Mouse (Mus musculus): ENCODE results near the gene Spag6. TPM values are rescaled to one million over a fixed set of nuclear protein-coding genes. Genes with fewer than 3 reads are reported as not detected.

Spag6 gene
- total and polyA plus RNA-seq, 3 experiments: 0.10 TPM; not detected in 2

- Histone ChIP-seq H3K9ac (ENCODE audit: control insufficient read depth, low read depth, low read length, poor library complexity, severe bottlenecking) (peak overlapping the region; percentile 70), H3K9me3 (replicated peaks; ENCODE audit: insufficient read depth, low read length) (no peaks in the 10 kb centered on the region), H3K4me3 (ENCODE audit: control insufficient read depth in 1 of 2, insufficient read depth in 1 of 2, low read depth in 2 of 2, low read length in 2 of 2) (peak overlapping the region; percentile 58 to 76), H3K27ac (ENCODE audit: control insufficient read depth, low read depth, low read length) (no peak overlapping the region), H3K27me3 (ENCODE audit: control insufficient read depth in 1 of 2, insufficient read depth in 2 of 2, low read length in 2 of 2) (peaks cover 8% of the 10 kb centered on the region in 2 experiments), H3K4me1 (ENCODE audit: control insufficient read depth in 1 of 2, insufficient read depth in 2 of 2, low read length in 2 of 2) (peaks cover 17 to 19% of the 10 kb centered on the region in 2 experiments), H3K36me3 (ENCODE audit: control insufficient read depth in 1 of 2, insufficient read depth in 2 of 2, low read length in 2 of 2) (peaks cover 0 to 31% of the 10 kb centered on the region in 2 experiments; a peak in 2 of 4 replicates), H3K79me2 (ENCODE audit: control insufficient read depth, insufficient read depth, low read length, poor library complexity) (peaks cover 35% of the 10 kb centered on the region)
- DNase-seq (ENCODE audit: low read depth, low spot score): peak; percentile 46
- TF ChIP-seq USF1 (IDR thresholded peaks at IDR 0.05; ENCODE audit: low read depth, low read length) (no peak), SIN3A (IDR thresholded peaks at IDR 0.05; ENCODE audit: low read length) (0 out of 2 replicates have a peak, but pooled peaks have one; percentile 16)
Observed at GRCm38 (mm10) chr2:18675681-18676456, 18.0 kb upstream of the Spag6 start.

GRCm38 (mm10) chr2:18676457-18676935, 17.3 kb upstream of the Spag6 start:
- Histone ChIP-seq H3K9me3 (replicated peaks; ENCODE audit: insufficient read depth, low read length) (no peaks in the 10 kb centered on the region), H3K9ac (ENCODE audit: control insufficient read depth, low read depth, low read length, poor library complexity, severe bottlenecking) (peak overlapping the region; percentile 70), H3K36me3 (ENCODE audit: control insufficient read depth in 1 of 2, insufficient read depth in 2 of 2, low read length in 2 of 2) (peaks cover 0 to 31% of the 10 kb centered on the region in 2 experiments; a peak in 3 of 4 replicates), H3K79me2 (ENCODE audit: control insufficient read depth, insufficient read depth, low read length, poor library complexity) (peaks cover 35% of the 10 kb centered on the region), H3K27ac (ENCODE audit: control insufficient read depth, low read depth, low read length) (no peak overlapping the region), H3K27me3 (ENCODE audit: control insufficient read depth in 1 of 2, insufficient read depth in 2 of 2, low read length in 2 of 2) (peaks cover 2 to 6% of the 10 kb centered on the region in 2 experiments), H3K4me3 (ENCODE audit: control insufficient read depth in 1 of 2, insufficient read depth in 1 of 2, low read depth in 2 of 2, low read length in 2 of 2) (peak overlapping the region in 1 of 2 experiments; percentile 58; a peak in 1 of 4 replicates), H3K4me1 (ENCODE audit: control insufficient read depth in 1 of 2, insufficient read depth in 2 of 2, low read length in 2 of 2) (peaks cover 17 to 19% of the 10 kb centered on the region in 2 experiments)
- peak; percentile 81 for DNase-seq (ENCODE audit: low read depth, low spot score)
- TF ChIP-seq POLR2A (IDR thresholded peaks at IDR 0.05; ENCODE audit: control insufficient read depth in 1 of 2, insufficient read depth in 1 of 2, low read depth in 1 of 2, low read length in 2 of 2, poor library complexity in 1 of 2) (peak in 1 of 2 experiments; percentile 45; a peak in 1 of 4 replicates), SIN3A (IDR thresholded peaks at IDR 0.05; ENCODE audit: low read length) (no peak), GABPA (IDR thresholded peaks at IDR 0.05; ENCODE audit: low read depth, low read length) (no peak), UBTF (IDR thresholded peaks at IDR 0.05; ENCODE audit: borderline replicate concordance, insufficient read depth, low read depth, low read length) (0 out of 2 replicates have a peak, but pooled peaks have one; percentile 30), CHD2 (IDR thresholded peaks at IDR 0.05; ENCODE audit: low read length) (peak; percentile 21; the same call in 1 of the 2 replicates), RAD21 (IDR thresholded peaks at IDR 0.05; ENCODE audit: low read depth, low read length) (no peak), MAZ (IDR thresholded peaks at IDR 0.05; ENCODE audit: low read depth, low read length) (no peak), USF2 (IDR thresholded peaks at IDR 0.05; ENCODE audit: borderline replicate concordance in 1 of 2, insufficient read depth in 1 of 2, low read depth in 1 of 2, low read length in 2 of 2) (peak in 1 of 2 experiments; percentile 65; a peak in 1 of 4 replicates), TCF12 (IDR thresholded peaks at IDR 0.05; ENCODE audit: low read depth, low read length) (no peak), MYB (IDR thresholded peaks at IDR 0.05; ENCODE audit: low read depth, low read length) (no peak), ZMIZ1 (IDR thresholded peaks at IDR 0.05; ENCODE audit: low read depth, low read length) (no peak), CTCF (IDR thresholded peaks at IDR 0.05 in 2 of 3, conservative IDR thresholded peaks at IDR 0.05 in 1 of 3; ENCODE audit: control insufficient read depth in 1 of 3, insufficient read depth in 1 of 3, low read depth in 2 of 3, low read length in 3 of 3, poor library complexity in 1 of 3, severe bottlenecking in 1 of 3) (peak in 1 of 3 experiments; percentile 10; a peak in 1 of 6 replicates), NRF1 (IDR thresholded peaks at IDR 0.05; ENCODE audit: insufficient read depth, low read depth, low read length, poor library complexity, severe bottlenecking) (no peak), MXI1 (IDR thresholded peaks at IDR 0.05; ENCODE audit: low read depth, low read length) (no peak; the same call in 1 of the 2 replicates), NELFE (IDR thresholded peaks at IDR 0.05; ENCODE audit: low read depth, low read length) (no peak), USF1 (IDR thresholded peaks at IDR 0.05; ENCODE audit: low read depth, low read length) (peak; percentile 84), BHLHE40 (IDR thresholded peaks at IDR 0.05; ENCODE audit: borderline replicate concordance, low read depth, low read length) (peak; percentile 63; the same call in 1 of the 2 replicates), E2F4 (IDR thresholded peaks at IDR 0.05; ENCODE audit: borderline replicate concordance, low read depth, low read length) (no peak), ZNF384 (IDR thresholded peaks at IDR 0.05; ENCODE audit: low read depth, low read length) (peak; percentile 62)

All from MEL (cell line).